Mouse (Mus musculus) heart, postnatal 25 days (tissue): ENCODE data around the gene Arhgef17. TPM values are rescaled to one million over a fixed set of nuclear protein-coding genes. Genes with fewer than 3 reads are reported as not detected.
A peak's percentile ranks its signal among the peaks of the same experiment; 100 is the strongest.
"Not testable (repeated sequence)": the region's sequence is repeated elsewhere in the genome, so short reads cannot be mapped to it uniquely, and the experiment has no call there.

Experiments
- DNase-seq: peaks from one replicate; pipeline ENCODE4 v3.0.0; 2022; ENCODE audit warnings: low spot score
- intact Hi-C: fragments of 180-260 bp; cut with DNase I; formaldehyde crosslinking; loops from one replicate; pipeline ENCODE4 v1.15.1; 2025
- total RNA-seq, 2 experiments: library from RNA; stranded (reverse); gene quantifications; 2 replicates each; pipeline ENCODE4 v1.2.3; 2021

Arhgef17 gene
- total RNA-seq, 2 experiments from 2014 or later = 24.0 to 28.8 TPM

DNA sequence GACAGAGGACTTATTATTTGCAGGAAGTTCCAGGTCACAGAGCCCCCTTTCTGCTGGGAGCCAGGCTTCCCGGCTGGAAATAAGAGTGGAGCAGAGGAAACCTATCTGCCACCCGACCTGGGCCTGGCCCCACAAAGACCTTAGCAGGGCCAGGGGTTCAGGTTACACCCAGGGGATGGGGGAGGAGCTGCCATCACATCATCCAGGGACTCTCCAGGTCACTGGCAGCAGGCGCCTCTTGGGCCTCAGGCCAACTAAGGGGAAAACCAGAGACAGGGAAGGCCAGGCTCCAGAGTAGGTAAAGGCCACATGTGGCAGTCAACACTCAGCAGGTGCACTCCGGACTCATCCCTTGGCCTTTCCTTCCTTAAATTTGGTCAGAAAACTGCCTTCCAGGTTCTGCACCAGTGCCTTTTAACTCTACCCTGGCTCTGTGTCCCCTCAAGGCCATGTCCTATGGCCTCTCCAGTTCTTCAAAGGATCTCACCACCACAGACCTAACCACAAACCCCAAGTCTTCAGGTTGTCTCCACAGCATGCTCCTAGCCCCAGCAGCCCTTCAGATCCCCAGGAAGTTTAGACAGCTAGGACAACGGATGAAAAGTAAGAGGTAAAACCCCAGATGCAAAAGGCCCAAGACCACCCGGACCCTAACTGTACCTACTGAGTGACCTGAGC is 77.6 kb downstream of the Arhgef17 start:
- intact Hi-C loops = no loop called here
- DNase-seq = no peak

GRCm38 (mm10) chr7:100853396-100853795 is 78.5 kb downstream of the Arhgef17 start:
- DNase-seq = no peak
- intact Hi-C loops = no loop called here

- intact Hi-C loops = no loop called here
- no peak for DNase-seq
Measured at GRCm38 (mm10) chr7:100851481-100852356, 80.2 kb downstream of the Arhgef17 start.

GRCm38 (mm10) chr7:100849508-100849907 is 82.4 kb downstream of the Arhgef17 start:
- no peak for DNase-seq
- intact Hi-C loops = loop anchor here (1.0 to 5.0 kb wide), 2 partner anchors 17 to 38 kb away; no protein-coding TSS in a partner anchor

DNA sequence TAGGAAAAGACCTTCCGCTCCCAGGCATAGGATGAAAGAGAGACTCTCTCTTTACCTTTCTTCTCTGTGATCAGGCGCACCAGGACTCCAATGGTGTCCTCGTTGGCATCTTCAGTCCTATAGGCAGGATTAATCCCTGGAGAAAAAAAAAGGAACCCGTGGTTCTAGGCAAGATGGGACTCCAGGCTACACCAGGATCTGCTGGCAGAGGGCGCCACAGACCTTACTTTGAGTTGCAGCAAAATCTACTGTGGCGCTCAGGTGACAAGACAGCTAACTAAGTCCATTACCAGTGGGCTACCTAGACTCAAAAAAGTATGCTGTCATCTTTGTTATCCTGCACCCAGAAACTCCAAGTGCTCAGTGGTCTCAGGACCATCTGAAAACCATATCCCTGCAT is 83.2 kb downstream of the Arhgef17 start:
- intact Hi-C loops = loop anchor here (1.0 to 5.0 kb wide), 2 partner anchors 18 to 39 kb away; no protein-coding TSS in a partner anchor
- DNase-seq = no peak

DNA sequence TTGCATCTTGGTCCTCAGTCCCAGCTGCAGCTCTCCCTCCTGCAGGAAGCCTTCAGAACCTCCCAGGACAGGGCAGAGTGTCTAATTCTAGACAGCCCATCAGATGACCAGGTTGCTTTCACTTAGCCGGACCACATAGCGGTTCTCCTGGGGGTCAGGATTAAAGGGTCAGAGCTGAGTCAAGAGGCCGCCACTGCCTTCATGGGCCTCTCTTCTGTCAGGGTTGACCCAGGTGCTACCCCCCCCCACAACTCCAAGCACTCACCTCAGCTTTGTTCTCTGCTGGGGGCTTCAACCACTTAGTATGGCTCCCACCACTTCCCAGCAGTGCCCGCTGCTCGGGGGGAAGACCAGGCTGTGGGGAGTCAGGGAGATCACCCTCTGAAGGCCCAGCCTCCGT is 84.8 kb downstream of the Arhgef17 start:
- intact Hi-C loops = loop anchor here (5.0 kb wide), 1 partner anchor 40 kb away; no protein-coding TSS in a partner anchor
- DNase-seq = no peak

GRCm38 (mm10) chr7:100846033-100846432 is 85.9 kb downstream of the Arhgef17 start:
- intact Hi-C loops = loop anchor here (5.0 kb wide), 1 partner anchor 41 kb away; no protein-coding TSS in a partner anchor
- DNase-seq = not testable (repeated sequence)

GRCm38 (mm10) chr7:100845412-100845811 is 86.5 kb downstream of the Arhgef17 start:
- intact Hi-C loops = loop anchor here (5.0 kb wide), 1 partner anchor 42 kb away; no protein-coding TSS in a partner anchor
- DNase-seq = peak; percentile 60

DNA sequence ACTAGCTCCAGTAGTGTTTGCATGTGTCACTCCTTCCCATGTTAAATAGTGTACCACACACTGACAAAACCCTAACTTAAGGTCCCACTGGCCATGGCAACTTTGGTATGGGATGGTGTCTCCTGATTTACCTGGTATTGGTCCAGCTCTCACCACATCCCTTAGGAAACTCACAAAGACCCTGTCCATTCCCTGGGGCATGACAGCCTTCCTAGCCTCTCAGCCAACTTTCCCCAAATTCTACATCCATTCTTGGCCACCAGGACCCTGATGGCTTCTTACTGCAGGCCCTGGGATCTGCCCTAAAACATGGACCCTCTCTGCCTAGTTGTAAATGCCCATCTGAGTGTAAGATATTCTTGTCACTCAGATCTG is 86.9 kb downstream of the Arhgef17 start:
- no peak for DNase-seq
- intact Hi-C loops = loop anchor here (5.0 kb wide), 1 partner anchor 42 kb away; no protein-coding TSS in a partner anchor

DNA sequence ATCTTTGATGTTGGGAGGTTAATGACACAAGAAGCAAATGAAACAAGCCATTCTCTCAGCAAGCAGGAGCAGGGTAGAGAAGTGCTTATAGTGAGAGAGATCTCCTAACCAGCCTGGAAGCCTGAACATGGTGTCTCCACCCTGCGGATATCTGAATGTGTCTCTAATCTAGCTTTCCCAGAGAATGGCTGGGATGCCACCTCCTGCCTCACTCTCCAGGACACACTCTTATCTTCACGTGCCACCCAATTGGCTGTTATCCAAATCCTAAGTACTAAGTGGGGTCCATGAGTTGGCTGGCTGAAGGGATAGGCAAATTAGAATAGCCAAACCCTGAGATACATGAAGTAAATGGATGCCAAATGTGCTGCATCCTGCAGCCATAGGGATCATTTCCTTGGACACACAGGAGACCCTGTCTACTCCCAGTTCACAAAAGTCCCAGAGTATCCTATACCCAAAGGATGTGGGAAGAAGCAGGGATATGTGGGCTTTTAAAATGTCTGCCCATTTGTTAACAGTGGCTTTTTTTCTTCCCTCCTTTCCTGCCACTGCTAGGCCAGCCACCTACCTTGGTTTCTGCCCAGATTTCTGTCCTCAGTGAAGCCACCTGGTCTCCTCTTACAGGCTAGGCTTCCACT is 87.4 kb downstream of the Arhgef17 start:
- no peak for DNase-seq
- intact Hi-C loops = loop anchor here (5.0 kb wide), 1 partner anchor 43 kb away; no protein-coding TSS in a partner anchor

DNA sequence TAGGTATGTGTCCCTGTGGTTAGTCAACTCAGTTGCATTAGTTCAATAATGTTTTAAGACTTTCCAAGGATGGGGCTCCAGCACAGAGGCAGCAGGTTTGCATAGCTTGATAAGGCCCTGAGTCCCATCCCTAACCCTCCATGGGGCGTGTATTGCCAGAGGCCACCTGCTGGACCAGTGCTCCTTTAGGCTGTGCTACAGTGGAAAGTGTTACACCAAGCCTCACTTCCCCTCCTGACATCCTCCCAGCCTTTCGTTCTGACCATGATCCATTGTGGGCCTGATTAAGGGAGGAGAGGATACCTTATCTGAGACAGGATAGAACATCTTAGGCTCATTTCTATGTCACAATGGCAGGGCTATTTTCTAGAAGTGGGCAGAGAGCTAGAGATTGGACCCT is 88.0 kb downstream of the Arhgef17 start:
- DNase-seq = no peak
- intact Hi-C loops = no loop called here

- no peak for DNase-seq
- intact Hi-C loops = no loop called here
Measured at GRCm38 (mm10) chr7:100842175-100842574, 89.7 kb downstream of the Arhgef17 start.

DNA sequence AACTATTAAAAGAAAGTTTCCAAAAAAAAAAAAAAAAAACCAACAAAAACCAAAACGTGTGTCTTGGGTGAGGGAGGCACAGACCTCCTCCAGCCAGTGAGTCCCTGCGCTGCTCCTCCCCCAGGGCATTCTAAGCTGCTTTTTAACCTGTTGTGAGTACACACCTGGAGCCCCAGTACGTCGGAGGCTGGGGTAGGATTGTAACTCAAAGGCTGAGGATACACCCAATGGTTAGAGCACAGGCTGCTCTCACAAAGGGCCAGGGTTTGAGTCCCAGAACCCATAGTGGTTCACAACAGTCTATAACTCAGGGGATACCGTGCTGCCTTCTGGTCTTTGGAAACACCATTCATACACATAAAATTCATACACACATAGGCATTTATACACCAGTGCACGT is 90.3 kb downstream of the Arhgef17 start:
- intact Hi-C loops = no loop called here
- no peak for DNase-seq

GRCm38 (mm10) chr7:100840906-100841305 is 91.0 kb downstream of the Arhgef17 start:
- intact Hi-C loops = no loop called here
- no peak for DNase-seq

DNA sequence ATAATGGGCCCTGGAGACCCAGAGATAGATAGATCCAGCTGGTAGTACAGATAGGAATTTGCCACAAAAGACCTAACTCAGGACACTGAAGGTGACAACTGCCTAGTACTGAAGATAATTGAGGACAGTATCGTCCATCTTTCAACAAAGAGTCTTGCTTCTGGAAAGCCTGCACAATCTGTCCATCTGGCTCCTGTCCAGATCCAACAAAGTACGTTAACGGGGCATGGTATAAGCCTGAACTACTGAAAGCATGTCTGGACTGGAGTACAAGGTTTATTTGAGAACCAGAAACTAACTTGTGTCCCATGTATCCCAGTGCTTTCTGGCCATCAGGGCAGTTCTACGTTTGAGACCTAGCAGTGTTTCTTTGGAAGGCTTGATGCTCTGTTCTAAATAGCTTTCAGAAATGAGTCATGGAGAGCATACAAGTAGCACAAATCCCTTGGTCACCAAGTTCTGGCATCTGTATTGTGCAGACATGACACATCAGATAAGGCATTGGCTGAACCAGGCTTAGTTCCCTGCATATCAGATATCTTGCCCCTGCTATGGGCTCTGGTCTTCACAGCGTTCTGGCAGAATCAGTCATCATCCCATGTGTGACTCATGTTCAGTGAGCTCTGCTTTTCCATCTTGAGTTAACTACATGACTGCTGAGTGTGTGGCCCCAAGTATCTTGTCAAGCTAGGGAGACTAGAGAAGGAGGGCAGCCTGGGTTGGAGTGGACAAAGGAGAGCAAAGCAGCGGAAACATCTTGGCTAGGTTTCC is 92.1 kb downstream of the Arhgef17 start:
- intact Hi-C loops = no loop called here
- no peak for DNase-seq

- intact Hi-C loops = no loop called here
- no peak for DNase-seq
Measured at GRCm38 (mm10) chr7:100837701-100838100, 94.2 kb downstream of the Arhgef17 start.

- intact Hi-C loops = no loop called here
- no peak for DNase-seq
Measured at GRCm38 (mm10) chr7:100836657-100837056, 95.2 kb downstream of the Arhgef17 start.

DNA sequence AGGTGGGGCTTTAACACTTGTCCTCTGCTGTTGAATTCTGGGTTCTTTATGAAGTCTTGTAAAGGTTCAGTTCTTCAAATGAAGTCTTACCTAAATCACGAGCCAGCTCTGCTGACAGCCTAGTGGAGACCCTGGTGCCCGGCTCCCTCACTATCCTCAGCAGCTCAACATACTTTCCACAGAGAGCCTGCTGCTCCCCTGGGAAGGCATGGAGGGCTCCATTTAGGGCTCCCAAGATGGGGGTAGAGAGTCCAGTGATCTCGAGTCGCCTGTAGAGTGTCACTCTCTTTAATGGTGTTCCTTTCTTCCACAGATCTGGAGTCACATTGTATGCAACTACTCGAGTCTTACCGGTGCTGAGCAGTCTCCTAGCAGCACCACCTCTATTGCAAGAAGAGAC is 96.2 kb downstream of the Arhgef17 start:
- DNase-seq = no peak
- intact Hi-C loops = no loop called here

GRCm38 (mm10) chr7:100835168-100835567 is 96.7 kb downstream of the Arhgef17 start:
- intact Hi-C loops = no loop called here
- no peak for DNase-seq

DNA sequence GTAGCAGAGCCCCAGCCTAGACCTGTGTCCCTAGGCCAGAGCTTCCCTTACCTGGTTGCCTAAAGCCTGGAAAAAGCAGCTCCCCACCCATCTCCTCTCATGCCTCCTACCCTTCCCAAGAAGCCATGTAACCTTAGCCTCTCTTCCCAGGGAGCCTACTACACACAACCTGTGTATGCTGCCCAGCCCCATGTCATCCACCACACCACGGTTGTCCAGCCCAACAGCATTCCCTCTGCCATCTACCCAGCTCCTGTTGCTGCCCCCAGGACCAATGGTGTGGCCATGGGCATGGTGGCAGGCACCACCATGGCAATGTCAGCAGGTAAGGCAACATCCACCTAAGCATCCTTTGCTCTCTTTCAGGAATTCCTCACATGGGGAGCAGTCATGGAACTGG is 98.0 kb downstream of the Arhgef17 start:
- intact Hi-C loops = no loop called here
- no peak for DNase-seq
